Mouse (Mus musculus): ENCODE data around the gene Zbtb2.
A peak's percentile ranks its signal among the peaks of the same experiment; 100 is the strongest.

Zbtb2 gene

DNA sequence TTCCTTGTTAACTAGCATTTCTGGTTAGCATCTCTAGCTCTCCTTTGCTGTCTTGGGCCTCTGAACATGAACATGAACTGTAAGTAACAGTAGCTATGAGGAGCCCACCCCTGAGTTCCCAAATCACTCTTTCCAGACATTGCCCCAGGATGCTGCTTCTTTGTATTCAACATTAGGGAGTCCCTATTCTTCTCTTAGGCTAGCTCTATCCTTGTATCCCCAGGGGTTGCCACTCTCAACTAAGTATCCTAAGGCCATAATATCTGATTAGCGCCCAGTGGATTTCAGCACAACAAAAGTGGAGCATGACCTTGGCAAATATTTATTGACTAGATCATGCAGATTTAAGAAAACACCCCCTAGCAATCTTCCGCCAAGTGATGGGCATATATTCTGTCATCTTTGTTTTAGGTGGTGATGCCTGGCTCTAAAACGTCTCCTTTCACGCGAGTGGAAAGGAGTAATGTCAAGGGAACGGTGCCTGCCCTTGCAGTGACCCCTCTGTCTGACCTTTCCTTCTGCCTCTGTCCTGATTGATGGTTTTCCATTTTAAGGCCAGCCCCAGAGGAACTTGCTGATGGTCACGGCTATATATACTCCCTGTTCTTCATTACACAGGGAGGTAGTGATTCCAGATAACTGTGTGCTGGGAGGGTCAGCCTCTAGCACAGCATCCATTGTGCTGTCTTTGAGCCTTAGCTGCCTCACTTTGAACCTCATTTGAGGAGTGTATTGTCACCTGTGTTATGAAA is 55.5 kb downstream of the Zbtb2 start:
- no peak for DNase-seq

DNA sequence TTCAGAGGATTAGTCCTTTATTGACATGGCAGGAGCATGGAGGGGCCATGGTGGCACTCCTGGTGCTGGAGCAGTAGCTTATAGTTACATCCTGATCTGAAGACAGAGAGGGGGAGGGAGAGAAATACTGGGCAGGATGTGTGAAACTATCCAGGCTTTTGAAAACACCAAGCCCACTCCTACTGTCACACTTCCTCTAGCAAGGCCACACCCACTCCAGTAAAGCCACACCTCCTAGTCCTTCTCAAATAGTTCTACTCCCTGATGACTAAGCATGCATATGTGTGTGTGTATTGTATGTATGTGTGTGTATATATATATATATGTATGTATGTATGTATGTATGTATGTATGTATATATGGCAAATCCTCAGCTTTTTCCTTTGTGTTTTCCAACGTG is 60.2 kb downstream of the Zbtb2 start:
- no peak for DNase-seq

DNA sequence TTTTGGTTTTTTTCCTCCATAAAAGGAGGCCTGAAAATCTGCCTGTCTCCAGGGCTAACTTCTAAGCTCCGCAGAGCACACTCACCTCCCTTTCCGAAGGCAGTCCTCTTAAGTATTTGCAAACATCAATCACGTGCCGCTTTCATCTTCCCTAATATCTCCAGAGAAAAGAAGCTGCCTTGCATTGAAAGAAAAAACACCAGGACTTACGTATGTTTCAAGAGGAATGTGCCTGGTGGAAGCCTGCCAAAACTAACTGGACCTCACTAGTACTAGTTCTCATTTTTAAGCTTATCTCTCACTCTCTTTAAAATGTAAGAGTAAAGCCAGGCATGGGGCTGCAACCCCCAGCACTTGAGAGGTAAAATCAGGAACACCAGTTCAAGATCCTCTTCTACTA is 62.3 kb downstream of the Zbtb2 start:
- DNase-seq = peak in 1 of 2 experiments; percentile 23

- no peak for DNase-seq
Measured at GRCm38 (mm10) chr10:4323885-4324284, 64.0 kb downstream of the Zbtb2 start.
